Comparison of ENCODE assay signal across 8 mouse cellular contexts in the genomic region with DNA sequence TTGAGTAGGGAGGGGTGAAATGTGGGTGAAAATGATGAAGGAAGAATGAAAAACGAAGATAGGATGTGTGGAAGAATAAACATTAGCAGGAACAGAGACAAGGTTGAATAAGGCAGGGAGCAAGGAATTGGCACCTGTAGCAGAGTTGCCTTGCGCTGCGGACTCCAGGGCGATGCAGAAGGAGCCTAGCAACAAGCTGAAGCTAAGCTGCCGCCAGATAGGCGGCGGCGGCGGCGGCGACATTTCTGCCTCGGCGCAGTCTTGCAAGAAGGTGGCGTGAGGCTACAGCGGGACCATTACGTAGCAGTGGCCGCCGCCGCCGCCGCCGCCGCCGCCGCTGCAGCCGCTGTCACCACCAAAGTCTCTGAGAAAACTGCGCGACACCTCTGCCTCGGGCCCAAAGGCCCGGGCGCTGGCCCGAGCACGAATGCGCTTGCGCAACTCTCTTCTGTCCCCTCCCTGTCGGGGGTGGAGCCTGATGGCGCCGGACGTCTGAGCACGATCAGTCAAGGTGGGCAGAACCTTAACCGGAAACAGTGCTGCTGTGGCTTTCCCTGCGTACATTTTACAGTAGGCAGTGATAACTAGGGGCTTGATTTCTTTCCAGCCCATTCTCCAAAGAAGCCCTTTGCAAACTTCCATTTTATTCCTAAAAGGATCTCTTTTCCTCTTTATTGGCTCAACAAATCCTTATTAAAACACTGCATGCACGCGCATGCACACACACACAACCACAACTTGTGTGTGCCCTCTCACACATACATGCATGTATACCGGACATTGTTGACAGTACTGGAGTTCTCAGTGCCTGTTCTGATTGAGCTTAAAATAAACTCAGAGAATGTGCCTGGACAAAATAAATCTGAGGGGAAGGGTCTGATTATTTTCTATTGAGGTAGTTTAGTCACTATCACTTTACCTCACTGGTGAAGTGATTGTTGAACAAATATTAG. TPM values are rescaled to one million over a fixed set of nuclear protein-coding genes. Genes with fewer than 3 reads are reported as not detected.
DNase-seq lines count a peak whose midpoint lies in the region; ATAC-seq and TF ChIP-seq lines count a peak whose summit lies in the region.

Gene Ids, minus strand, starts transcription at position 424 of the 953 bp plus-strand sequence.

- no peaks in the 10 kb centered on the region for H3K79me2 ChIP-seq in liver, adult 2 months (ENCODE audit: control insufficient read depth, insufficient read depth, low read length)
- H3K79me2 ChIP-seq in myocyte (ENCODE audit: control insufficient read depth, insufficient read depth): no peaks in the 10 kb centered on the region

- H3K36me3 ChIP-seq in heart, embryonic 11.5 days (ENCODE audit: control insufficient read depth, insufficient read depth, low read length): no peaks in the 10 kb centered on the region
- H3K36me3 ChIP-seq in kidney, embryonic 16.5 days (ENCODE audit: insufficient read depth, low read length): no peaks in the 10 kb centered on the region
- H3K36me3 ChIP-seq in liver, adult 2 months (ENCODE audit: control insufficient read depth, insufficient read depth, low read length): no peaks in the 10 kb centered on the region
- no peaks in the 10 kb centered on the region for H3K36me3 ChIP-seq in myocyte (ENCODE audit: control insufficient read depth, insufficient read depth)
- H3K36me3 ChIP-seq in splenic B cell, adult 2 months (ENCODE audit: control insufficient read depth, insufficient read depth, low read length, poor library complexity, severe bottlenecking): no peaks in the 10 kb centered on the region

- no peaks in the 10 kb centered on the region for H3K4me1 ChIP-seq in heart, embryonic 11.5 days (ENCODE audit: control insufficient read depth, insufficient read depth, low read length)
- H3K4me1 ChIP-seq in kidney, embryonic 16.5 days (ENCODE audit: insufficient read depth, low read length): peaks cover 6% of the 10 kb centered on the region; the same call in 1 of the 2 replicates
- no peaks in the 10 kb centered on the region for H3K4me1 ChIP-seq in liver, adult 2 months (ENCODE audit: control insufficient read depth, insufficient read depth, low read length)

- H3K9ac ChIP-seq in heart, embryonic 11.5 days (ENCODE audit: low read depth, low read length): peak within 1 kb of the TSS; percentile 67
- H3K9ac ChIP-seq in kidney, embryonic 16.5 days (replicated peaks; ENCODE audit: low read length): peak within 1 kb of the TSS; percentile 67
- H3K9ac ChIP-seq in liver, adult 2 months (ENCODE audit: low read depth, low read length): peak within 1 kb of the TSS; percentile 63

- TF ChIP-seq POLR2A in liver, adult 2 months (IDR thresholded peaks at IDR 0.05; ENCODE audit: extremely low read depth, insufficient read depth, low read length): 0 out of 2 replicates have a peak, but pooled peaks have one; percentile 34
- peak; percentile 41 for TF ChIP-seq POLR2A in myocyte (IDR thresholded peaks at IDR 0.05; ENCODE audit: insufficient read length, low read depth)

- WGBS in heart, embryonic 11.5 days (ENCODE audit: insufficient replicate concordance): 15% methylated on average over 38 of the region's 45 CpGs
- WGBS in kidney, embryonic 16.5 days: 24% methylated on average over 45 of the region's 45 CpGs
- 5% methylated on average over 37 of the region's 45 CpGs for WGBS in liver, adult 2 months

- peak within 1 kb of the TSS; percentile 51 for H3K4me3 ChIP-seq in heart, embryonic 11.5 days (ENCODE audit: low read depth, low read length)
- peak within 1 kb of the TSS; percentile 55 for H3K4me3 ChIP-seq in kidney, embryonic 16.5 days (ENCODE audit: low read length)
- H3K4me3 ChIP-seq in liver, adult 2 months (ENCODE audit: insufficient read depth, low read depth, low read length): peak within 1 kb of the TSS; percentile 69
- H3K4me3 ChIP-seq in myocyte: peak within 1 kb of the TSS; percentile 21

- no peaks in the 10 kb centered on the region for H3K9me3 ChIP-seq in heart, embryonic 11.5 days (replicated peaks; ENCODE audit: control insufficient read depth, low read length)
- no peaks in the 10 kb centered on the region for H3K9me3 ChIP-seq in kidney, embryonic 16.5 days (ENCODE audit: low read length)

- H3K27ac ChIP-seq in heart, embryonic 11.5 days (ENCODE audit: low read depth, low read length): no peak within 1 kb of the TSS
- H3K27ac ChIP-seq in kidney, embryonic 16.5 days (ENCODE audit: low read length): no peak within 1 kb of the TSS
- H3K27ac ChIP-seq in liver, adult 2 months (replicated peaks; ENCODE audit: insufficient read depth, low read depth, low read length): no peak within 1 kb of the TSS

- peak; percentile 88 to 90 for DNase-seq in B cell, adult 2 months
- peak; percentile 95 for DNase-seq in brain, adult 2 months (ENCODE audit: low read depth, low spot score)
- peak; percentile 75 for DNase-seq in liver, adult 2 months (ENCODE audit: extremely low read depth, low read depth, low spot score)
- DNase-seq in splenic B cell, adult 2 months (ENCODE audit: low read depth, low spot score): peak; percentile 90

- H3K4me2 ChIP-seq in heart, embryonic 11.5 days: peak within 1 kb of the TSS; percentile 56
- peak within 1 kb of the TSS; percentile 51 for H3K4me2 ChIP-seq in kidney, embryonic 16.5 days (replicated peaks; ENCODE audit: low read depth, low read length)
- H3K4me2 ChIP-seq in myocyte (ENCODE audit: low read depth): peak within 1 kb of the TSS; percentile 74

- H3K27me3 ChIP-seq in heart, embryonic 11.5 days (ENCODE audit: control insufficient read depth, insufficient read depth, low read length): no peaks in the 10 kb centered on the region
- H3K27me3 ChIP-seq in kidney, embryonic 16.5 days (ENCODE audit: insufficient read depth, low read length): no peaks in the 10 kb centered on the region
- no peaks in the 10 kb centered on the region for H3K27me3 ChIP-seq in liver, adult 2 months (ENCODE audit: control insufficient read depth, insufficient read depth, low read length)
- H3K27me3 ChIP-seq in myocyte (ENCODE audit: control insufficient read depth, insufficient read depth, insufficient read length): no peaks in the 10 kb centered on the region
- H3K27me3 ChIP-seq in splenic B cell, adult 2 months (ENCODE audit: control insufficient read depth, insufficient read depth, low read length, poor library complexity, severe bottlenecking): no peaks in the 10 kb centered on the region

- peak; percentile 99 for ATAC-seq in erythroblast, adult 5-6 weeks (replicated peaks; ENCODE audit: low FRiP score, poor library complexity, severe bottlenecking)
- ATAC-seq in heart, embryonic 11.5 days (replicated peaks; ENCODE audit: insufficient number of reproducible peaks, low FRiP score, low TSS enrichment): peak; percentile 89
- ATAC-seq in kidney, embryonic 16.5 days (ENCODE audit: low FRiP score, low TSS enrichment): peak; percentile 97

- no peak within 1 kb of the TSS for H3ac ChIP-seq in myocyte (ENCODE audit: control insufficient read depth, insufficient read length)

- no peak for TF ChIP-seq CTCF in liver, adult 2 months (IDR thresholded peaks at IDR 0.05; ENCODE audit: low read depth, low read length)

TF ChIP-seq in myocyte, 11 proteins besides CTCF, POLR2A, EP300 and RAD21:
- TF ChIP-seq SRF (IDR thresholded peaks at IDR 0.05; ENCODE audit: control insufficient read depth, insufficient read length, low read depth) (no peak), USF1 (IDR thresholded peaks at IDR 0.05; ENCODE audit: low read depth) (no peak), POLR2AphosphoS2 (IDR thresholded peaks at IDR 0.05; ENCODE audit: insufficient read length, low read depth) (peak; percentile 46), CEBPB (IDR thresholded peaks at IDR 0.05; ENCODE audit: insufficient read depth, poor library complexity, severe bottlenecking) (peak; percentile 86), MAX (IDR thresholded peaks at IDR 0.05; ENCODE audit: low read depth) (no peak), REST (IDR thresholded peaks at IDR 0.05; ENCODE audit: insufficient read depth, insufficient read length) (no peak), MYOG (IDR thresholded peaks at IDR 0.05; ENCODE audit: control insufficient read depth in 1 of 3, insufficient read depth in 1 of 3, insufficient read length in 2 of 3, low read depth in 2 of 3) (no peak), MYOD1 (IDR thresholded peaks at IDR 0.05; ENCODE audit: control insufficient read depth in 1 of 3, insufficient read length in 2 of 3, low read depth in 2 of 3) (no peak), TCF3 (IDR thresholded peaks at IDR 0.05; ENCODE audit: insufficient read length, low read depth) (no peak), E2F4 (IDR thresholded peaks at IDR 0.05; ENCODE audit: insufficient read depth) (no peak), TCF12 (IDR thresholded peaks at IDR 0.05; ENCODE audit: insufficient read depth, poor library complexity, severe bottlenecking) (no peak)
TF ChIP-seq in myocyte: peak in this region for 2.

RNA-seq across cellular contexts. Expression of gene Ids, which starts in this region (rescaled TPM):
- total RNA-seq in erythroblast, adult 5-6 weeks (2015; ENCODE audit: low replicate concordance): 13.0 and 13.1 TPM in 2 replicates
- 1.7 and 2.2 TPM in 2 replicates for total RNA-seq in erythroblast, adult 5-6 weeks (2017; ENCODE audit: low replicate concordance)
- polyA plus RNA-seq in heart, embryonic 11.5 days (2014; fragmentation: Nextera tagmentation; extraction: Ambion mirVana): 1.2 and 1.3 TPM in 2 replicates
- polyA plus RNA-seq in kidney, embryonic 16.5 days (2015; fragmentation: Nextera tagmentation; extraction: Ambion mirVana): 2.5 and 2.6 TPM in 2 replicates
- total RNA-seq in liver, adult 2 months (2014; rRNA removed): 5.0 and 7.8 TPM in 2 replicates
- polyA plus RNA-seq in liver, adult 2 months (2012; rRNA removed): 6.4 and 7.4 TPM in 2 replicates
- polyA plus RNA-seq in myocyte (2012; fragmentation: generic; extraction: Trizol): 6.1 TPM
